Mouse (Mus musculus): Measurements from ENCODE around the gene Mypop.

DNA sequence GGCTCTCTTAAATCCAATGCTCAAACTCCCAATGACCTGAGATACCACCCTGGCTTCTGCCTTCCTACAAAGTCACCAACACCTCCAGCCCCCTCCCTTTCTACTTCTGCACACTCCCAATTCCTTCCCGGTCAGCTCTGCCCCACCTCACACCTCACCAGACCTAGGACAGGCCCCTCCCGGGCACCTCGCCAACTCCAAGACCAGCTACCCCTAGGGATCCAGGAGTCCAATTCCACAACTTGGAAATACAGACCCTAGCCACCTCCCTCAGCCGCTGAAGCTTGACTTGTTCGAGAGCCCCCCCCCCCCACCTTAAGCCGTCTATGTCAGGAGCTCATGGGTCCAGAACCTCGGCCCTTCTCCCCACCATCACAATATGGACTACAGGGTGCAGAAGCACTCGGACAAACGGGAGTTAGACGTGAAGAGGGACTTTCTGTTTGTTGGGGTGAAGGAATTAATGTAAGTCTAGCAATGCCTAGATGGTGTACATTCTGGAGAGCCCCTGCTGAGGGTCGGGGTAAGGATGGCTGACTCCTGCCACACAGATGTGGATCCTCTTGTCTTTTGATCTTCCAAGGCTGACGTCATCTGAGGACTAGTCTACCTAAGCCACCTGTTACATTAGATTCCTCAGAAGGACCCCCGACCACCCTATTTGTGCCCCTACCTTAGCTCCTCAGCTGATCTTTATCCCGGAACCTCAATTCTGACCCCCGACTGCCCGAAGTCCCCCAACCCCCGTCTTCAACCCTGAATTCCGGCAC lies 31.3 kb downstream of the Mypop start:
- TF ChIP-seq CTCF (IDR thresholded peaks at IDR 0.05; ENCODE audit: extremely low read depth, insufficient read depth, low read length) = no peak
- no peak for TF ChIP-seq POLR2A (IDR thresholded peaks at IDR 0.05; ENCODE audit: extremely low read depth, insufficient read depth, low read length)

Data from cortical plate, adult 2 months (tissue).